Mouse (Mus musculus) induced T-regulatory cell, adult 2 months (primary cell): Measurements from ENCODE around the gene Tagln2.

Source experiments
- DNase-seq: peaks from one replicate; pipeline ENCODE4 v3.0.0-alpha.2; 2012; ENCODE audit warnings: low read depth

The Tagln2 gene

GRCm38 (mm10) chr1:172503111-172503997 lies 3.5 kb downstream of the Tagln2 start:
- DNase-seq, result no peak

DNA sequence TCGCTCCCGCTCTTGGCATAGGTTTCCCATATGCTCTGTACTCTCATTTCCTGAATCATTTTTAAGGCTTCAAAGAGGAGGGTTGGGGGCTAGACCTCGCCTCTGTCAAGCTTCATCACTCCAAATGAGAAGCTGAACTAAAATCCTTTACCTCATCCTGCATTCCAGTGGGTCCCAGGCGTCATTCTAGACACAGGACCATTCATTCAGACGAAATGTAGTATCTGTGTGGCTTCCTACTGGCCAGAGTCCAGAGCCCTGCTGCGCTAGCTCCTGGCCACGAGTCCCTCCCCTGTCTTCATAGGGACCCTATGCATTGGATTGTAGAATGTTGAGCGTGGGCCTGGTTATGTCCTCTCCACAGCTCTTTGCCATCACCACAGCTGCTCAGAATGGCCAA lies 4.9 kb downstream of the Tagln2 start:
- DNase-seq, result no peak

- DNase-seq, result no peak
These were observed 7.2 kb downstream of the Tagln2 start for GRCm38 (mm10) chr1:172507001-172507400.

DNA sequence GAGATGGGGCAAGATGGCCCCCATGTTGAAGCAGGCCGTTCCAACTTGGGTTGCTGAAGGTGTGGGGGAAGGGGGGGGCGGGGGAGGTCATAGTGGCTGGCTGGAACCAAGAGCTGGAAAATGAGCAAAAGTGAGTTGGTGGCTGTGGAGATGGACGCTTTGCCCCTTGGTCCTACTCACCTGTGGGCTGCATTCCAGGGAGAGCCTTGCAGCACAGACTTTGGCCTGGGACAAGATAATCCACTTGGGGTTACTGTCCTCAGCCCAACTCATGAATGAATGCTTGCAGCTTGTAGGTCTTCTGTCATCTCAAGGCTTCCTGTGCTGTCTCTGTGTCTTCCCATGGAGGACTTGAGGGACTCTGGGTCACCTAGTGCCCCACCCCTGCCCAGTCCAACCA lies 7.9 kb downstream of the Tagln2 start:
- no peak for DNase-seq

DNA sequence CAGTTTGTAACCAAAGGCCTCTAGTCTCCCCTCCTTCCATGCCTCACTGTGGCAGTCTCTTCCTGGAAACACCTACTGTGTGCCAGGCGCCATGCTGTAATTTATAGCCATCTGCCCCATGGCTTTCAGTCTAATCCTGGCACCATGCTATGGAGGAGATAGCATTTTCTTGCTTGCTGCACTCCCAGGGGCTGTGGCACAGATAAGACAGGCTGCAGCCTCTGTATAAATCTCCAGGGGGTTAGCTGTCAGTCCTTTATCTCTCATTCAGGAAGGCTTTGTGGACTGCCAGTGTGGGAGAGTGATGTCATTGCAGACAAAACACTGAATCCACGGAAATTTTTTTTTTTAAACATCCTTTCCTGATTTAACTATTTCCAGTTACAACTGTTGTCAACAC lies 8.3 kb downstream of the Tagln2 start:
- no peak for DNase-seq

- no peak for DNase-seq
These were observed 9.4 kb downstream of the Tagln2 start for GRCm38 (mm10) chr1:172509235-172509634.

DNA sequence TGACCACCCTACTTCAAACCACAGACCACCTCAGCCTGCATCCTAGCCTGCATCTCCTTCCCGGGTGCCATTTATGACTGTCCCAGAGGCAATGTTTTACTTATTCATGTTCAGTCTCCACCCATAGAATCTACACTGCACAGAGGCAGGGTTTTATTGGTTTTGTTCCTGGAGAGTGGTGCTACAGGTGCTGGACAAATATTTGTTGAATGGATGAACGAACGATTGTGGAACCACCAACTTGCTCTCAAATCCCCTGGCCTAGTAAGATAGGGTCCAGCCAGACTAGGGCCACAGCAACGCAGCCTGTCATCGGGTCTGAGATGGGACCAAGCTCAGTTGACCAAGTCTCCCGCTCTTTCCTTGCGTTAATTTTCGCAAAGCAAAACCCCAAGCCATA lies 10.1 kb downstream of the Tagln2 start:
- no peak for DNase-seq

- no peak for DNase-seq
These were observed 10.7 kb downstream of the Tagln2 start for GRCm38 (mm10) chr1:172510421-172510972.

DNA sequence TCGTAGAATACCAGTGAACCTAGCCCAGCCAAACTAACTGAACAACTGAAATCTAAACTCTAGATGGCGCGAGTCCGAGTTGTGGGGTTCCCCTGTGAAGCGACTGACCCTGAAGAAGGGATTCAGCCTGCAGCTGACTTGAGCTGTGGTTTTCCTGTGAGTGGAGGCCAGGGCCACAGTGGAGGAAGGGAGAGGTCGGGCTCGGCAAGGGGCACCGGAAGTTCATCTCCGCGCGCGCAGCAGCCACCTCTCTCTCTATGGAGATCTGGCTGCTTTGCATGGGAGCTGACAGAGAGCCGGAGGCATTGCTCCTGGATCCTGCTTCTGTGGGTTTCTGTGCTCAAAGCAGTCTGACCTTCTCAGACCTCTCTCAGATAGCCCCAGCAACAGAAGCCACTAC lies 13.1 kb downstream of the Tagln2 start:
- DNase-seq, result peak; percentile 87

DNA sequence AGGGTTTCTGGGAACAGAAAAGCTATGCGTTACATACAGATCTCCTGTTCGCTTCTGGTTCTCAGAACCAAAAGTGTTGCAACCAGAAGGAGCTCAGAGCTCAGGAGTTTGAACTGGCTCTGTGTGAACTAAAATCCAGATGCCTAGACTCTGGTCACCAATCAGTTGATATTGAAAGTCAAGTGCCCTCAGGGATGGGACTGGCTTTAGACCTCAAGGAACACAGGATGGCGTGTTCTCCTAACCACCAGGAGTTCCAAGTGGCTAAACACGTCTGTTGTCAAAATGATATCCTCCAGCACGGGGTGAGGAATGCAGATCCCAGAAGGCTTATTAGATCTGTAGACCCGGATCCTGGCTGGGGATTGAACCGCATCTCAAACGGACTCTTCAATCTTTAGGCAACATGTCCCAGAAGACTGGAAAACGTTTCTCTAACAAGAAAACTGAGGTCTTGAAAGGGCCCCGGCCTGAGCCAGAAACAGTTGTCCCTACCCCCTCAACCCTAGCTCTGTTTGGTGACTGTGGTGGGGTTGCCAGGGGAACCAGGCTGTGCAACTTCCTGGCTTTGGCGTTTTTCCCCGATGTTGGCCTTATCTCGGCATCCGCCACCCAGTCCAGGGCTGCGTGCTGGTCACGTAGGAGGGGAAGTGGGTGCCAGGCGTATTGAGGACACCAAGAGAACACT lies 13.8 kb downstream of the Tagln2 start:
- peak; percentile 94 for DNase-seq

- no peak for DNase-seq
These were observed 14.3 kb downstream of the Tagln2 start for GRCm38 (mm10) chr1:172514213-172514529.

DNA sequence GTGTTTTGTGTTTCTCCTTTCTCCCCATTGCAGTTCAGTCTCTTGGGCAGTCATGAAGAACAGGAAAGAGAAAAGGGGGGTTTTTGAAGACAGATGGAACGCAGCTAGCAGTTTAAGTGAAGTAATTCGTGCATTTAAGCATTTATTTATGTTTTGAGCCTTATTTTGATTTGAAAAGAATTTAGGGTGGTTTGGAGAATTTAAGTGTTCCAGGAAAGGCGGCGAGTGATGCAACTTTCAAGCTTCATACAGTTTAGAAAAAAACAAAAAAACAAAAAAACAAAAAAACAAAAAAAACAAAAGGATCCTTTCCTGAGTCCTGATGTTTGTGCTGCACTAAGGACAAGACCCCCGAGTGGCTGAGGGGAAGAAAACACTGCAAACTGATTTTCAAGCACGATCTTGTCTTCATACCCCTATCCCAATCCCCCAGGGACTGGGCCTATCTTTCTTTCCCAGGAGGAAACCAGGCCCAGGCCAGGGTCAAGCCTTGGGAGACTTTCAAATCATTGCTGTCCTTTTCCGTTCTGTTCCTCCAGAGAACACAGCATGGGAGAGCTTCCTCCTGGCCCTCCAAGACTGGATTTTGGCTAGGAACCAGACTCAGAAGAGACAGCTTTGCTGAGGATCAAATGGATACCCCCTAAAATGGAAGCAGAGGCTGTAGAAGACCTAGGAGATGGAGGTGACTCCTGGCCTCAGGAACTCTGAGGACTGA lies 14.9 kb downstream of the Tagln2 start:
- no peak for DNase-seq

DNA sequence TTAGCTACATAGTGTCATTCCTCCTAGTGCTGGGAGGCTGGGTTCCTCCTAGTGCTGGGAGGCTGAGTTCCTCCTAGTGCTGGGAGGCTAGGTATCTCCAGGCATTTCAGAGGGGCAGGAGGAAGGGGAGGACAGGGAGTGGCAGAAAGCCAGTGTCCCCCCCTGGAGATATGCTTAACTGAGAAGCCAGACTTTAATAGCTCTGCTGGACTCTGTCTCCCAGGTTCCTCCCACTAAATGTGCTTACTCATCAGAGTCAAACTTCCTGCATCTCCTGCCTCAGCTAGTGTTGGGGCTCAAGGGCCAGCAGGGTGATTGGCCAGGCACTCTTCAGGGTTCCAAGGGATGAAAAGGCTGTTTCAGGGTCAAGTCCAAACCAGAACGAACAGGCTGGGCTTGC lies 15.5 kb downstream of the Tagln2 start:
- DNase-seq, result no peak

DNA sequence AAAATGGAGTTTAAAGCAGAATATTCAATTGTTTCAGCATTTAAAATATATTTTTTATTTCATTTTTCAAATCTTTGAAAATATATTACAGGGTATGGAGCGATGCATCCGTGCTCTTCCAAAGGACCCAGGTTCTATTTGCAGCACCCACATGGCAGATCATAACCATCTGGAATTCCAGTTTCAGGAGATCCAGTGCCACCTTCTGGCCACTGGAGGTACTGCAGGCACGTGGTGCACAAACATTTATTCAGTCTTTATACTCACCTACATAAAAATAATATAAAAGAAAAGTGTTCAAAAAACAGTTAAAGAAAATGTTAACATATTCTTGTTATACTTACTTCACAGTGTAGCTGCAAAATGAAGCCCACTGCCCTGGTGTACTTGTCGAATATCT lies 18.2 kb downstream of the Tagln2 start:
- peak; percentile 57 for DNase-seq

DNA sequence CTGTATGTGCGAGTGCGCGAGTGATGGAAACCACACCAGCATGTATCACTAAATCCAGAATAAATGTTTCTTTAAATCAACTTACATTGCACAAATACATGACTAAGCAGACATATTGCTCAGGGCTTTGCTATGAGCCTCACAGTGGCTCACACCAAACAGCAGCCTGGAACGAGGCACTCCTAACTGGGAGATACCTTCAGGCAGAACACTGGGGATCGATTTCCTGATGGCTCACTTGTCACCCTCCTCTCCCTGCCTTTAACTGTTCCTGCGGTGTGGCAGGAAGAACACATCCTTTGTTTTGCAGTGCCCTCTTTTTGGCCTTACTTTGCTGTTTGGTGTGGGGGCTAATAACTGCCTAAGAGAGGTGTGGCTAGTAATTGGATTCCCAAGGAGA lies 19.8 kb downstream of the Tagln2 start:
- DNase-seq, result peak; percentile 23

GRCm38 (mm10) chr1:172520576-172521440 lies 21.0 kb downstream of the Tagln2 start, which contains the start of gene Cfap45:
Gene Cfap45, plus strand, starts transcription at chr1:172520801.
- peak; percentile 97 for DNase-seq

GRCm38 (mm10) chr1:172522524-172522923 lies 22.7 kb downstream of the Tagln2 start:
- peak; percentile 24 for DNase-seq

DNA sequence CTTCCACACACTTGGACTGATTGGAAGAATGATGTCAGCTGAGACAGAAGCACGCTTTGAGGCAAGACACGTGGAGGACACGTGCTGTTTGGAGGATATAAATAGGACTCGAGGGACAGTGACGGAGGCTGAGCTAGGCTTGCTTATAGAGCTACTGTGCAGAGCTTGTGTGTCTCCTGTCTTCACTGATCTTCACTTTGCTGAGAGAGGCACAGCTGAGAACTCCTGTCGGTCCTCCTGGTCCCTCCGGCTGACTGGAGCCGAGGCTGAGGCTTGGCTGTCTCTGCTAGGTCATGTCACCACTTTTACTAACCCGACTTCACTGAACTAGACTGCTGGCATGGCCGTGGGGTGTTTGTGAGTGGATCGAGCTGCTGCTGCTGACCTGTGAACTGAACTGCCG lies 23.9 kb downstream of the Tagln2 start:
- DNase-seq, result peak; percentile 29

DNA sequence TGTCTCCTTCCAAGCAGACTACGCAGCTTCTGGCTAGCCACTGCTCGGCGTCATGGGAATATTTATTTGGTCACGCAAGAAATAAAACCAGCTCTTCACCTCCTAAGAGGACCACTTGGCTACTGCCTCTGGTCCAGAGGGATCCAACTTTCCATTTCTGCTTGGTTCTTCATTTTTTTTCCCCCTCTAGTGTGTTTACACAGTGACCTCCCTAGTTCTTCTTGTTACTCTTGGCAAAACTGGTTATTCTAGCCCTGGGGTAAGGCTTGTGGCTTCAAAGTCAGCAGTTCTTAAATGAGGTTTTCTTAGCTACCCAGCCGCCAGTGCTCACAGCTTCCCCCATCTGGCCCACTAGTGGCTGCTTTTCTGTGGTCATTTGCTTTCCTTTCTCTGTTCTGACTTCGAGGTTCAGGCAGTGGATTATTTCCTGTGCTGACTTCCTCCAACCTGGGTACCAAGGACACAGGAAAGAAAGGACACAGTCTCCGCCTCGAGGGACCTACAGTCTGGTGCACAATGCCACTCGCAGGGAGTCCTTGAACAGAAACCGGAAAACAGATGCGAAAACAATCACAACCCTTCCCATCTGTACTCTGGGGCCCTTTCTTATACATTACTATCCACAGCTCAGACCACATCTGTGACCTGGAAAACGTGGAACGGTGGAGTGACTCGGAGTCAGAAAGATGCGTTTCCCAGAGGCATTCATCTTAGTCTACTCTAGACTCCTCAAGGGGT lies 25.3 kb downstream of the Tagln2 start:
- DNase-seq, result peak; percentile 81

GRCm38 (mm10) chr1:172525971-172526370 lies 26.1 kb downstream of the Tagln2 start:
- DNase-seq, result peak; percentile 48
